Mouse (Mus musculus) kidney, embryonic 16.5 days (tissue): ENCODE measurements at regions not wholly inside any gene's neighbourhood (a gene's known extent, or its start where the extent isn't known, plus 50 kb on each side); places are given as distances from the start of the nearest gene placed in this dataset.

Experiments used
- ATAC-seq: fragments of 200-750 bp; cut with Nextera tagmentation; 2 replicates; pipeline ENCODE4 v1.8.0; 2017; ENCODE audit warnings: moderate TSS enrichment; ENCODE audit not compliant: low FRiP score, low TSS enrichment
- H3K27ac ChIP-seq: fragments of 300-500 bp; sonication (generic); 2 replicates; pipeline ENCODE4 v1.5.1; 2014; ENCODE audit warnings: low read length
- H3K27me3 ChIP-seq: fragments of 300-500 bp; sonication (generic); 2 replicates; pipeline ENCODE4 v1.6.1; 2014; ENCODE audit warnings: low read length, control low read depth, mixed read lengths; ENCODE audit not compliant: insufficient read depth
- H3K36me3 ChIP-seq: fragments of 300-500 bp; sonication (generic); 2 replicates; pipeline ENCODE4 v1.6.1; 2014; ENCODE audit warnings: low read length, control low read depth, mixed read lengths; ENCODE audit not compliant: insufficient read depth
- H3K4me1 ChIP-seq: fragments of 300-500 bp; sonication (generic); 2 replicates; pipeline ENCODE4 v1.6.1; 2014; ENCODE audit warnings: low read length, control low read depth, mixed read lengths; ENCODE audit not compliant: insufficient read depth
- H3K4me2 ChIP-seq: fragments of 300-500 bp; sonication (generic); replicated peaks from 2 replicates; pipeline ENCODE4 v1.6.1; 2014; ENCODE audit warnings: low read depth, low read length
- H3K4me3 ChIP-seq: fragments of 300-500 bp; sonication (generic); 2 replicates; pipeline ENCODE4 v1.5.1; 2014; ENCODE audit warnings: mild to moderate bottlenecking, low read length
- H3K9ac ChIP-seq: fragments of 300-500 bp; sonication (generic); replicated peaks from 2 replicates; pipeline ENCODE4 v1.6.1; 2014; ENCODE audit warnings: low read length
- H3K9me3 ChIP-seq: fragments of 300-500 bp; sonication (generic); 2 replicates; pipeline ENCODE4 v1.6.1; 2016; ENCODE audit warnings: low read length, control low read depth
- WGBS: fragments of 180-500 bp; shearing (Covaris S2); extraction: QIAGEN DNeasy Blood & Tissue Kit; methylation state at CpG from one replicate; pipeline ENCODE4 v1.1.7; 2014; 5-methylcytosine and 5-hydroxymethylcytosine counted together

DNA sequence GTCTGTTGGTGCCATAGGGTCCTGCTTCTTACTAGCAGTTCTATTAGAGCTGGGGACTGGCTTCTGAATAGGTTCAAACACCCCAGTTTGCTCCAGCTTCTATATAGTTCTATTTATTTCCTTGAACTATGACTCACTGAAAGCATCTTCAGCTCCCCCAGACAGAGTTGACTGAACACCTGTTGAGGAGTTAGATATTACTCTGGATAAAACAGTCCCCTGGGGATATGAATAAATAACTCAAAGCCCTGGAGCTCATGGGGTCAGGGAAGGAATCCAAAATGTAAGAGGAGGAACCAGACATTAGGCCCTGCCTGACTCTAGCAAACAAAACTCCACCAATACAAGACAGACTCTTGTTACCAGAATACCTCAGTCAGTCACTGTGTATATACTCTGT, 341.4 kb downstream of the Gm49356 start:
- no peak overlapping the region for H3K27ac ChIP-seq
- H3K36me3 ChIP-seq, result no peaks in the 10 kb centered on the region
- ATAC-seq, result no peak
- no peaks in the 10 kb centered on the region for H3K4me1 ChIP-seq
- H3K9ac ChIP-seq, result no peak overlapping the region
- H3K27me3 ChIP-seq, result no peaks in the 10 kb centered on the region
- H3K4me3 ChIP-seq, result no peak overlapping the region
- peaks cover 9% of the 10 kb centered on the region; the same call in 1 of the 2 replicates for H3K9me3 ChIP-seq
- no peak overlapping the region for H3K4me2 ChIP-seq

DNA sequence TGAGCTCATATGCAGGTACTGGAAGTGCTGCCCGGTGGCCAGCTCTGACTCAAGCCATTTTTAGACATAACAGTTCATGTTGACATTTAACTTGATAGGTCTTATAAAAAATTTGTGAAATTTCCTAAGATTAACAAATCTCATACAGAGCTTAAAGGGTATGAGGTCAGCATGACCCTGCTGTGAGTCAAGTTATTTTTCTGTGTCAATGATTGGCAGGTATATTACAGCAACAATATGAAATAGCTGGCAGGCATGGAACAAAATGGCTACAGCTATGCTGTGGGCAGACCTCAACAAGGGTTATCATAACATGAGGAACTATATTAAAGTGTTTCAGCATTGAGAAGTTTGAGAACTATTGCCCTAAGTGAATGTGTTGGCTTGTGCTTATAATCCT, 342.6 kb downstream of the Gm49356 start:
- no peaks in the 10 kb centered on the region for H3K36me3 ChIP-seq
- no peak overlapping the region for H3K27ac ChIP-seq
- H3K4me1 ChIP-seq, result no peaks in the 10 kb centered on the region
- no peak overlapping the region for H3K4me3 ChIP-seq
- H3K9me3 ChIP-seq, result peaks cover 9% of the 10 kb centered on the region; the same call in 1 of the 2 replicates
- WGBS, result 88% methylated on average over 1 of the region's 1 CpGs
- H3K27me3 ChIP-seq, result no peaks in the 10 kb centered on the region
- H3K9ac ChIP-seq, result no peak overlapping the region
- H3K4me2 ChIP-seq, result no peak overlapping the region
- no peak for ATAC-seq

DNA sequence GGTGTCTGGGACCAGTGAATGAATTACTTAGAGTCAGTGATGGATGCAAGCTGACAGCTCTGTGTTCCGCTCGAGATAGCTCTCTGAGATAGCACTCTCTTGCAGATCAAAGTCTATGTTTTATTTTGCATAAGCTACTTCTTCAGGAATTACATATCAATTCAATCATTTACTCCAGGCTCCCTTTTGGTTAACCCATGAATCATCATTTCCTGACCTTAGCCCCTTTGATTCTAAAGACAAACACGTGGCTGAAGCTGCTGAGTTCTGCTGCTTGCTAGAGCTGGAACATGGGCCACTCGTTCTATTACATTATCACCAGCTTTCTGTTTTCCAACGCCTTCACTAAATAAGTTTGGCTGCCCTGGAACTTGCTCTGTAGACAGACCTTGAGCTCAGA, 343.2 kb downstream of the Gm49356 start:
- H3K27ac ChIP-seq, result no peak overlapping the region
- no peak overlapping the region for H3K9ac ChIP-seq
- H3K4me1 ChIP-seq, result no peaks in the 10 kb centered on the region
- H3K4me3 ChIP-seq, result no peak overlapping the region
- no peaks in the 10 kb centered on the region for H3K36me3 ChIP-seq
- peaks cover 9% of the 10 kb centered on the region; the same call in 1 of the 2 replicates for H3K9me3 ChIP-seq
- no peak overlapping the region for H3K4me2 ChIP-seq
- no peaks in the 10 kb centered on the region for H3K27me3 ChIP-seq
- WGBS, result 71% methylated on average over 5 of the region's 5 CpGs
- no peak for ATAC-seq

DNA sequence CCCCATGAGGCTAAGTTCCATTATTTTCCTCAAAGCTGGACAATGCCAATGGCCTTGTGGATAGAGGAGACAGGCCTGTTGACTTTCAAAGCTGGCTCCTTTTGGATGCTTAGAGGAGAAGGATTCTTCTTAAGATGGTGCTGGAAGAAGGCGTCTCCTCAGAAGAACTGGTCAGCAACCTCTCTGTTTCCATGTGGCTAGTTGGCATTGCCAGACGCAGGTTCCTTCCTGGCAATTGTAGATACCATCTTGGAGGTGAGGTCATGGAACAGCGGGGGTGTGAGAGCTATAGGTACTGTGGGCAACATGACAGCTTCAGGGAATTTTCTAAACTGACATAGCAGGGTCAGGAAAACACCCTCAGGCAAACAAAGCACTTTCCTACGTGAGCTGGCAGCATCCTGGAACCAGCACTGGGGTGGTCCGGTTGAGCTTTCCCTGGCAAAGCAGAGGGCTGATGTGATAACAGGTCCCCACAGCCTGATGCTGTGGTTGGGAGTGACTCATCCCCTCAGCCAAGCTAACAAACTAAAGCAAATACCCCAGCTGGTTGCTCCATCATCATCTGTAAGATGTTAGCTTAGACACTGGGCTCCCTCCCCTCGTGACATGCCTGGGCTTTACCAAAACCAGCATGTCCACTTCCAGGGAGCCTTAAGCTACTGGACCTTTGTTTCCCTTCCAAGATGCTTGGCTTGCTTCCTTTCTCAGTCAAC, 348.5 kb downstream of the Gm49356 start:
- Histone ChIP-seq H3K27me3 (no peaks in the 10 kb centered on the region), H3K4me2 (no peak overlapping the region), H3K36me3 (no peaks in the 10 kb centered on the region), H3K4me3 (no peak overlapping the region), H3K4me1 (no peaks in the 10 kb centered on the region), H3K27ac (no peak overlapping the region), H3K9ac (no peak overlapping the region), H3K9me3 (peaks cover 3% of the 10 kb centered on the region; the same call in 1 of the 2 replicates)
- 79% methylated on average over 6 of the region's 6 CpGs for WGBS
- no peak for ATAC-seq

DNA sequence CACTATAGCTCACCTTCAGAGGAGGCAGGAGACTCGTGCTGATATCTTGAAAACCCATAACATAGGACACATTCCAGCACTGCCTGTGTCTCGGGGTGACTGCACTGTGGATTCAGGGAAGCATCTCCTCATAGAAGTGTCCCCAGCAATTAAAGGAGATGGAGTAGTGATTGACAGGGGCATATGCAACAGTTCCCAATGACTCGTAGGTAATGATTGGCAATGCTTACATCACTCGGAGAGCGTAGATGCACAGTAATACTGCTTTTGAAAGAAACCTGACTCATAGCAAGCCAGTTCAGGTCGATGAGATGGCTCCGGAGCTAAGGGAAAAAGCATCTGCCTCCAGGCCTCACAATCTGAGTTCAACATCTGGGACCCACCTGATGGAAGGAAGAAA, 352.7 kb downstream of the Gm49356 start:
- no peaks in the 10 kb centered on the region for H3K36me3 ChIP-seq
- H3K9me3 ChIP-seq, result no peaks in the 10 kb centered on the region
- no peak overlapping the region for H3K4me3 ChIP-seq
- ATAC-seq, result no peak
- H3K4me1 ChIP-seq, result peaks cover 4% of the 10 kb centered on the region; the same call in 1 of the 2 replicates
- H3K27me3 ChIP-seq, result no peaks in the 10 kb centered on the region
- no peak overlapping the region for H3K27ac ChIP-seq
- H3K4me2 ChIP-seq, result no peak overlapping the region
- H3K9ac ChIP-seq, result no peak overlapping the region
- 88% methylated on average over 7 of the region's 7 CpGs for WGBS

DNA sequence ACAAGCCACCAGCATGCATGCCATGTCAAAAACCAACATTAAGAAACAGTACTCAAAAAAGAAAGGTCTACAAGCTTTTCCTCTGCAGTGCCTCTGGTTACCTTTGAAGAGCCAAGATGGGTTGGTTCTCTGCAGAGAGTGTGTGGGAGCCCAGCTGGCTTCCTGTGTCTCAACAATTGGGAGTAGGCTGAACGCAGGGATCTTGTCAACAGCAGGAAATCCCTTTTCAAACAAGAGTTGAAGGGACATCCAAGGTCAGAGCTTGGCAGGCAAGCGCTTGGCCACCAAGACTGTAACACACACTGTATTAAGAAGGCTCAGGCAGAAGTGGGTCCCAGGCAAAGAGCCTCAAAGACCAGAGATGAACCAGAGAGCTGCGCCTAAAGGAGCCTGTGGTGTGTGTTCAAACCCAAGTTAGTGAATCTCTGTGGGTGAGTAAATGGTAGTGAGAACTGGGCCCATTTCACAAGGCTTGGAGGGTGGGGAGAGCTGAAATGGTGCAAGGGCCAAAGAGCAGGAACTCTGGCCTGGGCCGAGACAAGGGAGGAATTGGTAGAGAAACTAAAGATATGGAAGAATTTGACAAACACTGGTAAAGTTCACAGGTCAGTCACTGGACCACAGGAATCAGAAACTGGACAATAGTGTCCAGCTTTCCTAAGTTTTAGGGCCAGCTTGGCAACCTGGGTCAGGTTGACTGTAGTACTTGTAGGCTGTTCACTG, 357.0 kb downstream of the Gm49356 start:
- Histone ChIP-seq H3K9ac (no peak overlapping the region), H3K27ac (peak overlapping the region; percentile 67), H3K4me1 (peaks cover 4% of the 10 kb centered on the region; the same call in 1 of the 2 replicates), H3K36me3 (no peaks in the 10 kb centered on the region), H3K27me3 (no peaks in the 10 kb centered on the region), H3K9me3 (no peaks in the 10 kb centered on the region), H3K4me2 (no peak overlapping the region), H3K4me3 (no peak overlapping the region)
- WGBS, result 54% methylated on average over 4 of the region's 4 CpGs
- ATAC-seq, result peak; percentile 42; the same call in 1 of the 2 replicates

DNA sequence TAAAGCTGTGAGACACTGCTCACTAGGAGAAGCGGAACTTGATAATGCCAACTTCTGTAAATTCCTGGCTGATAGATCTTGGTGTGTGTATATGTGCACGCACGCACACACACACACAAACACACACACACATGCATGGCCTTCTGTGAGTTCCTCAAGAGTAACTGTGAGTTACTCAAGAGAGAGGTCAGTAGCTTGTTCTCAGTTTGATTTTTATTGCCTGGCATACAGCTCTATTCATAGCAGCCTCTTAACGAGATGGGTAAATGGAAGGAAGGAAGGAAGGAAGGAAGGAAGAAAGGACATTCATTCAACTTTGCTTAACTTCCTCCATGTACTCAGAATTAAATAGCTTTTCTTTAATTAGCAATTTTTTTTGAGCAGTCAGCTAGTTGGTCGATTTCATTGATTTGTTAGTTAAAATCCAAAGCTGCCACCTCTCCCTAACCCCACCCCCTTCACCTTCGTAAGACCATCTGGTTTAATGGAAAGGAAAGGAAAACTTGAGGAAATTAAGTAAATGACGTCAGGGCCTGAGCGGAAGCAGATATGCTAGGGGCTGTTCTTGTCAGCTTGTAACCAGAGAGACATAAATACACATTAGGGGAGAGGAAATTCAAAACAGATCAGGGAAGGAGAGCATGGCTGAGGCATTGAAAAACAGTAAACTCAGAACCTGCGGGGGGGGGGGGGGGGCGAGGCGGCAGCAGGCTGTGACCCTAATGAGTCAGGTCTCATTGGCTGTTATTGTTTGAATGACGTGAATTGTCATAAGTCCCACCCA, 359.6 kb downstream of the Gm49356 start:
- H3K4me2 ChIP-seq, result no peak overlapping the region
- no peaks in the 10 kb centered on the region for H3K27me3 ChIP-seq
- no peaks in the 10 kb centered on the region for H3K9me3 ChIP-seq
- peak; percentile 12; the same call in 1 of the 2 replicates for ATAC-seq
- peaks cover 4% of the 10 kb centered on the region; the same call in 1 of the 2 replicates for H3K4me1 ChIP-seq
- no peak overlapping the region for H3K4me3 ChIP-seq
- H3K36me3 ChIP-seq, result no peaks in the 10 kb centered on the region
- H3K9ac ChIP-seq, result no peak overlapping the region
- peak overlapping the region; percentile 36; the same call in 1 of the 2 replicates for H3K27ac ChIP-seq
- 56% methylated on average over 11 of the region's 12 CpGs for WGBS

DNA sequence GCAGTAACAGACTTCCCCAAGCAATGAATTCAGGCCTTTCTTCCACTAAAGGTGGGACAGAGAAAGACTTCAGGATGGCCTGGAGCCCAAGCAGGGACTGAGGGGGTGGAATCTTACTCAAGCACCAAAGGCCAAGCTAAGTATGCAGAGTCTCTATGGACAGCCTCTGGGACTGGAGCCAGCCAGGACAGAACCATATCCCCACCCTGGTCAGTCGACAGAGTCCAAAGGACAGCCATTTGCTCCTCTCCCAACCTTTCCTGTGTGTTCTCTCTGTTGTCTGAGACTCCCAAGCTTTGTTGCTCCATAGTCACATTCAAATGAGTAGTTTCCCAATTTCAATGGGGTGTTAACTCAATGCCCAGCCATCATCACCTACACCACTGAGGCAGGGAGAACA, 372.3 kb downstream of the Gm49356 start:
- H3K36me3 ChIP-seq, result no peaks in the 10 kb centered on the region
- no peak for ATAC-seq
- WGBS, result 57% methylated on average over 1 of the region's 1 CpGs

DNA sequence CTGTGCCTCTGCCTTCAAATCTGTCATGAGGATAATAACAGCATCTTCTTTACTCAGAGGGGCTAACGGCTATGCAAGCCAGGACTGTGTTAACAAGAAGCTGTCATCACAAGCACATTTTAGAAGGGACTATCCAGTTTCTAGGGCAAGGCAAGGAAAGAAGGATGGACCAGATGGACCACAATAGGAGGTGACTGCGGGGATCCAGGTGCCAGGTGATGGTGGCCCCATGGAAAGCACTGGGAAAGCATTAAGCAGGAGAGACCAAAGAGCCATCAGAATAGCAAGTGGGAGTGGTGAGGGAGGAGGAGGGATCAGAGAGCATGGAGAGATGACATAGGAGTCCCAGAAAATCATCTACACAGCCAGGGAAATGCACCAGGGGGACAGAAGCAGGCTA, 373.3 kb downstream of the Gm49356 start:
- WGBS, result 90% methylated on average over 2 of the region's 2 CpGs
- Histone ChIP-seq H3K4me1 (no peaks in the 10 kb centered on the region), H3K27me3 (no peaks in the 10 kb centered on the region), H3K9ac (no peak overlapping the region), H3K9me3 (no peaks in the 10 kb centered on the region), H3K4me3 (no peak overlapping the region), H3K4me2 (no peak overlapping the region), H3K27ac (no peak overlapping the region), H3K36me3 (no peaks in the 10 kb centered on the region)
- ATAC-seq, result no peak

More for the DNA sequence above, 372.3 kb downstream of the Gm49356 start:
- Histone ChIP-seq H3K9me3 (no peaks in the 10 kb centered on the region), H3K27ac (no peak overlapping the region), H3K9ac (no peak overlapping the region), H3K4me1 (no peaks in the 10 kb centered on the region), H3K27me3 (no peaks in the 10 kb centered on the region), H3K4me3 (no peak overlapping the region), H3K4me2 (no peak overlapping the region)
